Mouse (Mus musculus): Measurements from ENCODE around the gene Hmx1. TPM values are rescaled to one million over a fixed set of nuclear protein-coding genes. Genes with fewer than 3 reads are reported as not detected.

The Hmx1 gene
- polyA plus RNA-seq, 1 experiment from 2014 or later: not detected

DNA sequence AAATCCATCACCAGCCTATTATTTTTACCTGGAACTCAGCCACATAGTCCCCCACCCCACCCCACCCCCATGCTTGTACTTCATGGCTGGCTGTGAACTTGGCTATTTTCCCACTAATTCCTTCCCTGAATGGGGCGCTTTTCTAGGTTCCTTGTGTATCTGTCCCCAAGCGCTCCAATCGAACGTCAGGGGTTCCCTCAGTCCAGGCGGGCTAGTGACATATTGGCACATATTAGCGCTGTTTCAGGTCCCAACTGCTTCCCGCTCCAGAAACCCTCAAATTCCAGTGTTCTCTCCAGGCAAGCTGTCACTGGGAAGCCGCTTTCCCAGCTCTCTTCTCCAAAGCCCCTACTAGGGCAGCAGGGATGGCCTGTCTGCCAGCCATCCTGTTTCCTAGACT, 12.3 kb downstream of the Hmx1 start:
- 4% methylated on average over 8 of the region's 8 CpGs for WGBS
- H3K27ac ChIP-seq: no peak overlapping the region
- H3K36me3 ChIP-seq: no peaks in the 10 kb centered on the region
- no peak overlapping the region for H3K9ac ChIP-seq (replicated peaks)
- no peak overlapping the region for H3K4me3 ChIP-seq (replicated peaks)
- peaks cover 98% of the 10 kb centered on the region for H3K27me3 ChIP-seq
- H3K9me3 ChIP-seq: no peaks in the 10 kb centered on the region
- peaks cover 14% of the 10 kb centered on the region for H3K4me1 ChIP-seq (replicated peaks)
- no peak overlapping the region for H3K4me2 ChIP-seq (replicated peaks)
- ATAC-seq: no peak

DNA sequence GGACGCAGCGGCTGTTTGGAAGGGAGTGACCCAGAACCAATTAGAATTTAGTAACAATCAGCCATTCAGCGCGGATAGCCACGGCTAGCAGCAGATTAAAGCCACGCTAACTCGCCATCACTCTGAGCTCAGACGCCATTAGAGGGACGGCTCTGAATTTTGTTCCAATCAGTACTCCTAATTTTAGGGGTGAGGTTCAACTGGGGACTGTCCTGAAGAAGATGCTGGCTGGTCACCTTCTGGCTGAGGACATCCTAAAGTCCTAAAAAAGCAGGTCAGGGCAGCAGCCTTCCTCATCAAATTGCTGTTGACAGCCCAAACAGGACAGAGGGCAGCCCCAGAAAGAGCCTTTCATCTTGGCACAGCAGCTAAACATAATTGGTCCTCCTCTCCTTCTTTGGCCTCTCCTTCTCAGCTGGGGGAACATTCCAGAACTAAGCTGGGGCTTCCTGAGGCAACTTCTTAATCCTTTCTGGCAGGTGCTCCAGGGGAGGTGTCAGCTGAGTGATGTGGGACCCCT, 18.6 kb downstream of the Hmx1 start:
- Histone ChIP-seq H3K9ac (replicated peaks) (no peak overlapping the region), H3K9me3 (no peaks in the 10 kb centered on the region), H3K4me3 (replicated peaks) (no peak overlapping the region), H3K27ac (no peak overlapping the region), H3K27me3 (peaks cover 72% of the 10 kb centered on the region), H3K4me1 (replicated peaks) (no peaks in the 10 kb centered on the region), H3K4me2 (replicated peaks) (no peak overlapping the region), H3K36me3 (no peaks in the 10 kb centered on the region)
- no peak for ATAC-seq
- 47% methylated on average over 9 of the region's 9 CpGs for WGBS

DNA sequence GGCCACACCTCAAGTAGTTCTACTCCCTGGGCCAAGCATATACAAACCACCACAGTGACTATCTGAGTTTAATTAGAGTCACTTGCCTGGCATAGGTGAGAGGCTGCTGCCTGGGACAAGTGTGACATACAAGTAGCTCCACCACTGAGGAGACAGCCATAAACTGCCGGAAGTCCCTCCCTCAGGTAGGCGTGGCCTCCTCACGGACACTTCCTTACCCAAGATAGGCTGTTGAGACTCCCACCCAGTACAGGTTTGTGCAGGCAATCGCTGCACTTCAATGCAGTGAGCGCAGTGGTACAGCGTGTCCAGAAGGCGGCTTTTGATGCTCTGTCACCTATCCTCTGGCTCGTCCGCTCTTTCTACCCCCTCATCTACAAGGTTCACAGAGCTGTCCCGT, 22.1 kb downstream of the Hmx1 start:
- Histone ChIP-seq H3K36me3 (no peaks in the 10 kb centered on the region), H3K4me3 (replicated peaks) (no peak overlapping the region), H3K4me1 (replicated peaks) (0 out of 2 replicates have a peak, but pooled peaks cover 8% of the 10 kb centered on the region), H3K9me3 (no peaks in the 10 kb centered on the region), H3K27ac (no peak overlapping the region), H3K4me2 (replicated peaks) (no peak overlapping the region), H3K27me3 (peaks cover 61% of the 10 kb centered on the region), H3K9ac (replicated peaks) (no peak overlapping the region)
- no peak for ATAC-seq
- 70% methylated on average over 10 of the region's 10 CpGs for WGBS

DNA sequence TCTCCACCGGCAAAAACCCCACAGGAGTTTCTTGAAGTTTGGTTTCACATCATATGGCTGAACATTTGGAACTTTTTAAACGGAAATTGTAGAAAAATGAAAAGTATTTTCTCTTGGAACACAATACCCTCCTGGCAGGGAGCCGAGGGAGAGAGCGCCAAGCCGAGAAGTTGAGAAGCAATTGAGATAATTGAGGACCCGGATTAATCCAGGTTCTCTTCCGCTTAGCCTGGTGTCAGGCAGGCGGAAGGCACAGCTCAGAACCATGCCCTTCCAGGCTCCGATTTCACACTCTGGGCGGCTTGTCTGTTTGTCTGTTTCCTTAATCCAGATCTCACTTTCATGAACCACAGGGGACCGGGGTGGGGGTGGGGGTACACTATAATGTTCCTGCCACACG, 23.9 kb downstream of the Hmx1 start:
- 18% methylated on average over 12 of the region's 12 CpGs for WGBS
- Histone ChIP-seq H3K36me3 (no peaks in the 10 kb centered on the region), H3K4me3 (replicated peaks) (no peak overlapping the region), H3K9me3 (no peaks in the 10 kb centered on the region), H3K27me3 (peaks cover 53% of the 10 kb centered on the region), H3K27ac (no peak overlapping the region), H3K4me1 (replicated peaks) (0 out of 2 replicates have a peak, but pooled peaks cover 8% of the 10 kb centered on the region), H3K4me2 (replicated peaks) (no peak overlapping the region), H3K9ac (replicated peaks) (no peak overlapping the region)
- ATAC-seq: no peak

DNA sequence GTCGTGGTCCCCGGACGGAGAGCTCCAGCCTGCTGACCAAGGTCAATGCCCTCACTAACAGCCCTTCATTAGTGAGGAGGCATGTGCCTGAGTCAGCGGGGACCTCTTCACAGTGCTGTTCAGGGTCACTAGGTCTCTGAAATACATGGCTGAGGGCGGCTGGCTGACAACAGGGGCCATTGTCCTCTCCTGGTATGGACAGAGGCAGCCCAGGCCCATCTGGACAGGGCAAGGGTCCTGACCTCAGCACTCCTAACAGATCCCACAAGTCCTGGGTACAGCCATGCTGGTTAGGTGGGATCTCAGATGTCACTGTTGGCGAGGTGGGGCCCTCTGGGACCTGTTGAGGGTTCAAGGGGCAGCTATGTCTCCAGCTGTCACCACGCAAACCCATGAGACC, 28.8 kb downstream of the Hmx1 start:
- Histone ChIP-seq H3K9me3 (no peaks in the 10 kb centered on the region), H3K9ac (replicated peaks) (no peak overlapping the region), H3K4me1 (replicated peaks) (0 out of 2 replicates have a peak, but pooled peaks cover 8% of the 10 kb centered on the region), H3K27me3 (peaks cover 25% of the 10 kb centered on the region), H3K4me3 (replicated peaks) (no peak overlapping the region), H3K36me3 (no peaks in the 10 kb centered on the region), H3K4me2 (replicated peaks) (no peak overlapping the region), H3K27ac (no peak overlapping the region)
- WGBS: 50% methylated on average over 7 of the region's 7 CpGs
- ATAC-seq: no peak

DNA sequence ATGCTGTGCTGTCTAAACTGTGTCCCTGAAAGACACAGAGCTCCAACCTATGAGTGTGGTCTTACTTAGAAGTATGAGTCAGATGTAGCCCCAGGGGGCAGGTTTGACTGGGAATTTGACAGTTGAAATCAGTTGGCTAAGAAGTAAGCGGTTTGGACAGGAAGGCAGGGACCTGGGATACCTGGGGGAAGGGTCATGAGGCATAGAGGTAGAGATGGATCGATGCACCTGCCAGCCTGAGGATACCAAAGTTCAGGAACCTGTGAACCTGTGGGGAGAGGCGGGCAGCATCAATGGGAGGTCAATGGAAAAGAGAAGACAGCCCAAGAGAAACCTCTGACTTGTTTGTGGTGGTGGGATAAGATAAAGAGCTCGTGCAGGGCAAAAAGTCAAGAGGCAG, 32.7 kb downstream of the Hmx1 start:
- 79% methylated on average over 4 of the region's 4 CpGs for WGBS
- no peaks in the 10 kb centered on the region for H3K9me3 ChIP-seq

DNA sequence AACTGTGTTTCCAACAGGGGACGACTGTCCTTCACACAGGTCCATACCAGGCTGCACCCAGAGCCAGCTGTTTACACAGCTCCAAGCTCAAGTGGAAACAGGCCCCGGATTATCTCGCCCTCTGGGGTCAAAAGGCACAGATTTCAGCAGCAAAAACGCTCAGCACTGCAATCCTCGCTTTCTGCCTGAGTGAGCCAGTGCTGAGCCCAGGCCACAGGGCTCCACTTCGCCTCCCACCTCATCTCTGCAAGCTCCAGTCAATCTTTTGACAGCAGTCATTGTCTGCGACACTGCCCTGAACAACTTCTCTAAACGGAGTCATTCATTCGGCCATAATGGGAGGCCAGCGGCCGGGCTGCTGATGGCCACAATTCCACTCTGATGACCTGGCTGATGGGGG, 36.3 kb downstream of the Hmx1 start:
- WGBS: 4% methylated on average over 11 of the region's 11 CpGs
- peaks cover 13% of the 10 kb centered on the region; the same call in 1 of the 2 replicates for H3K27me3 ChIP-seq
- H3K36me3 ChIP-seq: no peaks in the 10 kb centered on the region

More for the DNA sequence above, 32.7 kb downstream of the Hmx1 start:
- H3K27ac ChIP-seq: no peak overlapping the region
- no peak overlapping the region for H3K4me3 ChIP-seq (replicated peaks)
- H3K36me3 ChIP-seq: no peaks in the 10 kb centered on the region
- peaks cover 1% of the 10 kb centered on the region; the same call in 1 of the 2 replicates for H3K4me1 ChIP-seq (replicated peaks)
- H3K9ac ChIP-seq (replicated peaks): no peak overlapping the region
- H3K27me3 ChIP-seq: peaks cover 4% of the 10 kb centered on the region; the same call in 1 of the 2 replicates
- ATAC-seq: no peak
- H3K4me2 ChIP-seq (replicated peaks): no peak overlapping the region

DNA sequence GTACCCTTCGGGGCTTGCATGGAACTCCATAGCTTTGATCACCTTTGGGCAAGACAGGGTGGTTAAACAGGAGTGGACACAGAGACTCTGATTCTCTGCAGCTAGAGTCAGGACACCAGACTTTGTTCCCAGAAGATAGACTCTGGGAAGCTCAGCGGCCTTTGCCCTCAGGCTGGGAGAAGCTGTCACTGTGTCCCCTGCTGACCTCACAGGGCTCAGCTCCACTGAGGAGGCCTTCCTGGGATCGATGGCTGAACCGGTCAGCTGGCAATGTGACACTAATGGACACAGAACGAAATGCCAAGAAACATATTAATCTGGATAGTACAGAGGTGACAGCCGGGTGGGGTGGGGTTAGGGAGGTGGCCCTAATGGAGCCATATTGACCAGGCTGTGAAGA, 39.0 kb downstream of the Hmx1 start:
- H3K4me3 ChIP-seq (replicated peaks): no peak overlapping the region
- H3K27me3 ChIP-seq: peaks cover 17% of the 10 kb centered on the region; the same call in 1 of the 2 replicates
- ATAC-seq: no peak
- no peak overlapping the region for H3K27ac ChIP-seq
- H3K36me3 ChIP-seq: no peaks in the 10 kb centered on the region
- WGBS: 87% methylated on average over 6 of the region's 6 CpGs
- no peaks in the 10 kb centered on the region for H3K9me3 ChIP-seq
- H3K4me2 ChIP-seq (replicated peaks): no peak overlapping the region
- H3K4me1 ChIP-seq (replicated peaks): peaks cover 3% of the 10 kb centered on the region; the same call in 1 of the 2 replicates
- H3K9ac ChIP-seq (replicated peaks): no peak overlapping the region

More for the DNA sequence above, 36.3 kb downstream of the Hmx1 start:
- peaks cover 3% of the 10 kb centered on the region; the same call in 1 of the 2 replicates for H3K4me1 ChIP-seq (replicated peaks)
- ATAC-seq: no peak
- H3K4me3 ChIP-seq (replicated peaks): no peak overlapping the region
- no peaks in the 10 kb centered on the region for H3K9me3 ChIP-seq
- no peak overlapping the region for H3K9ac ChIP-seq (replicated peaks)
- no peak overlapping the region for H3K4me2 ChIP-seq (replicated peaks)
- no peak overlapping the region for H3K27ac ChIP-seq

DNA sequence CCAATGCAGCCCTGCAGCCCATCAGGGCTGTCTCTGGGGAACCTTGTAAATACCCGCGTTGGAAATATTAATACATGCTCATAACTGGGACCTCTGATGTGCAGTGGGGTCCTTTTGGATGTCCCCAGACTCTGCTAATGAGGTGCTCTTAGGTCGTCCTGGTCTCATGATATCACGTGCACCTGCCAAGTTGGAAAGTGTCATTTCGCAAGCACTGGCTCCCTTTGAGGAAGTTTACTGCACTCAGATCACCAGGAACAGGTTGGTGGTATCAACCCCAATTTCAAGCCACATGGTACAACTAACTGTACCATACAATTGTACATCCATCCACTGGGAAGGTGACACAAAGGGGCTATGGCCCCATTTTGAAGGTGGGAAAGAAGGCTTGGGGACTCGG, 39.5 kb downstream of the Hmx1 start:
- no peaks in the 10 kb centered on the region for H3K9me3 ChIP-seq
- 92% methylated on average over 6 of the region's 6 CpGs for WGBS
- H3K27ac ChIP-seq: no peak overlapping the region
- peaks cover 17% of the 10 kb centered on the region; the same call in 1 of the 2 replicates for H3K27me3 ChIP-seq
- ATAC-seq: no peak
- no peaks in the 10 kb centered on the region for H3K36me3 ChIP-seq
- H3K4me2 ChIP-seq (replicated peaks): no peak overlapping the region
- no peak overlapping the region for H3K9ac ChIP-seq (replicated peaks)
- peaks cover 3% of the 10 kb centered on the region; the same call in 1 of the 2 replicates for H3K4me1 ChIP-seq (replicated peaks)
- no peak overlapping the region for H3K4me3 ChIP-seq (replicated peaks)

DNA sequence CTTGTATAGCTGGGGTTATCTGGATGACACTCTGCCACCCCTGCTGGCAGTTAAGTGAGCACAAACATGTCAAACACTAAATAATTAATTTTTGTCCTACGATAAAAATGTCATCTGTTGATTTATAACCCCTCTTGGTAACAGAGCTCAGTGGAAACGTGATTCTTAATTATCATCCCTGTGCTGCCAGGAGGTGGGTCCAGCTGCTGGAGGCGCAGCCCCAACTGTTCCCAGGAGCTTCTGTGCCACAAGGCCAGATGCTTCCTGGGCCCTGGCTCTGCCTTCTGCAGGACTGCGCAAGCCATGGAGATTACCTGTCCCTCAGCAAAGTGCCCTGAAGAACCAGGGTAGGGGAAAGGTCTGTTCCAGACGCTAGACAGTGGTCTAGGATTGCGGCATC, 43.2 kb downstream of the Hmx1 start:
- Histone ChIP-seq H3K4me3 (replicated peaks) (no peak overlapping the region), H3K9me3 (peaks cover 4% of the 10 kb centered on the region; the same call in 1 of the 2 replicates), H3K36me3 (no peaks in the 10 kb centered on the region), H3K9ac (replicated peaks) (no peak overlapping the region), H3K4me2 (replicated peaks) (no peak overlapping the region), H3K27me3 (0 out of 2 replicates have a peak, but pooled peaks cover 11% of the 10 kb centered on the region), H3K27ac (no peak overlapping the region), H3K4me1 (replicated peaks) (no peaks in the 10 kb centered on the region)
- ATAC-seq: no peak
- 78% methylated on average over 6 of the region's 6 CpGs for WGBS

DNA sequence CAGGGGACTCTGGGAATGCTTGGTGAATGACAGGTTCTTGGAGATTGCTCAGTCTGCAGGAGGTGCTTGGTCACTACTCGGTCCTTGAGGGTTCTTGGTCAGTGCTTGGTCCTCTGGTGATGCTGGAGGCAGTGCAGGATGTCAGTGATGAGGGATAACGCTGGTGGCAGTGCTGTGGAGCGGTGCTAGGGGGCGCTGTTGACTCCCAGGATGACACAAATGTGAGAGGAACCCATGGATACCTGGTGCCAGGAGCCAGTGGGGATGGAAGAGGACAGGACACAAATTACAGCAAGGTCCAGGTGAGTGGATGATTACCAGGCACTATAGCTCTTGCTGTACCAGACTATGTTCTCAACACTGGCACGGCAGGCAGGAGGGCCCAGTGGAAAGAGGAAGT, 45.1 kb downstream of the Hmx1 start:
- no peak overlapping the region for H3K9ac ChIP-seq (replicated peaks)
- H3K9me3 ChIP-seq: peaks cover 10% of the 10 kb centered on the region
- no peaks in the 10 kb centered on the region for H3K36me3 ChIP-seq
- H3K4me2 ChIP-seq (replicated peaks): no peak overlapping the region
- no peak overlapping the region for H3K27ac ChIP-seq
- ATAC-seq: no peak
- no peak overlapping the region for H3K4me3 ChIP-seq (replicated peaks)
- 47% methylated on average over 5 of the region's 5 CpGs for WGBS
- no peaks in the 10 kb centered on the region for H3K4me1 ChIP-seq (replicated peaks)
- H3K27me3 ChIP-seq: 0 out of 2 replicates have a peak, but pooled peaks cover 8% of the 10 kb centered on the region

DNA sequence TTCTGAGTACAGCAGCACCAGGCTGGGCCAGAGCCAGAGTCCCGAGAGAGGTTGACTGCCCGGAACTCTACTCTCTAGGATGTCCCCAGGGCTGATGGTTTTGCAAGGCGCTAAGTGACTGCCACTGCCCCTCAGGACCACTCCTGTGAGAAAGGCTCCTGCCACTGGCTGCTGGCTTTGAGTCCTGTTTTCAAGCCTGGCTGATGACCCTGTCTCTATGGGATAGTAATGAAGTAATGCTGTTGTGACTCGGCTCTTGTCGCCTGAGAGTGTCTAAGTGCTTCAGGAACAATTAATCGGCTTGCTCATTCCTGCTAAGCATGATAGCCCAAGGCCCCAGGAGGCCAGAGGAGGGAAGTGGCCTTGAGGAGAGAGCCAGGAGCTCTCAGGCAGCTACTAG, 45.8 kb downstream of the Hmx1 start:
- Histone ChIP-seq H3K9ac (replicated peaks) (no peak overlapping the region), H3K4me3 (replicated peaks) (no peak overlapping the region), H3K36me3 (no peaks in the 10 kb centered on the region), H3K9me3 (peaks cover 10% of the 10 kb centered on the region), H3K27ac (no peak overlapping the region), H3K27me3 (0 out of 2 replicates have a peak, but pooled peaks cover 8% of the 10 kb centered on the region), H3K4me2 (replicated peaks) (no peak overlapping the region), H3K4me1 (replicated peaks) (no peaks in the 10 kb centered on the region)
- 63% methylated on average over 6 of the region's 6 CpGs for WGBS
- ATAC-seq: no peak

DNA sequence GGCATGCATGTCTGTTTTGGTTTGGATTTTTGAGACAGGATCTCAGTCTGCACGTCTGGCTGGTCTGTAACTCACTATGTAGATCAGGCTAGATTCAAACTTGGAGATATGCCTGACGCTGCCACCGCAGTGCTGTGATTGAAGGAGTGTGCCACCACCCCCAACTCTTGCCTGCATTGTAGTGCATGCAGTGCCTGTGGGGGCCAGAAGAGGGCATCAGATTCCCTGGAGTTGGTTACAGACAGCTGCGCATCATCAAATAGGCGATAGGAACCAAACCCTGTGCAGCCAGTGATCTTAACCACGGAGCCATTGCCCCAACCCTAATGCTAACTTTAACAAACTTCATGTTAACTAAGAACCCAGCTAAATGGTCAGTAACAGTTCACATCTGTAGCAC, 49.9 kb downstream of the Hmx1 start:
- H3K27me3 ChIP-seq: no peaks in the 10 kb centered on the region
- H3K36me3 ChIP-seq: no peaks in the 10 kb centered on the region
- ATAC-seq: no peak
- no peak overlapping the region for H3K4me2 ChIP-seq (replicated peaks)
- H3K4me3 ChIP-seq (replicated peaks): no peak overlapping the region
- peaks cover 6% of the 10 kb centered on the region for H3K4me1 ChIP-seq (replicated peaks)
- H3K9ac ChIP-seq (replicated peaks): no peak overlapping the region
- 87% methylated on average over 6 of the region's 6 CpGs for WGBS
- no peak overlapping the region for H3K27ac ChIP-seq
- H3K9me3 ChIP-seq: peaks cover 10% of the 10 kb centered on the region
